Mouse (Mus musculus) heart, adult 18-20 months (tissue): ENCODE data around the gene Ddx3x. TPM values are rescaled to one million over a fixed set of nuclear protein-coding genes. Genes with fewer than 3 reads are reported as not detected.
"Not testable (repeated sequence)": the region's sequence is repeated elsewhere in the genome, so short reads cannot be mapped to it uniquely, and the experiment has no call there.

Experiments used
- DNase-seq, 2 experiments: peaks; one replicate each; pipeline ENCODE4 v3.0.0; 2021 to 2022; ENCODE audit warnings: mixed read lengths in 1 of 2
- total RNA-seq, 2 experiments: library from RNA; stranded (reverse); gene quantifications; 2 replicates each; pipeline ENCODE4 v1.2.3; 2021

The Ddx3x gene
- total RNA-seq, 2 experiments from 2014 or later: 95.5 to 185 TPM

DNA sequence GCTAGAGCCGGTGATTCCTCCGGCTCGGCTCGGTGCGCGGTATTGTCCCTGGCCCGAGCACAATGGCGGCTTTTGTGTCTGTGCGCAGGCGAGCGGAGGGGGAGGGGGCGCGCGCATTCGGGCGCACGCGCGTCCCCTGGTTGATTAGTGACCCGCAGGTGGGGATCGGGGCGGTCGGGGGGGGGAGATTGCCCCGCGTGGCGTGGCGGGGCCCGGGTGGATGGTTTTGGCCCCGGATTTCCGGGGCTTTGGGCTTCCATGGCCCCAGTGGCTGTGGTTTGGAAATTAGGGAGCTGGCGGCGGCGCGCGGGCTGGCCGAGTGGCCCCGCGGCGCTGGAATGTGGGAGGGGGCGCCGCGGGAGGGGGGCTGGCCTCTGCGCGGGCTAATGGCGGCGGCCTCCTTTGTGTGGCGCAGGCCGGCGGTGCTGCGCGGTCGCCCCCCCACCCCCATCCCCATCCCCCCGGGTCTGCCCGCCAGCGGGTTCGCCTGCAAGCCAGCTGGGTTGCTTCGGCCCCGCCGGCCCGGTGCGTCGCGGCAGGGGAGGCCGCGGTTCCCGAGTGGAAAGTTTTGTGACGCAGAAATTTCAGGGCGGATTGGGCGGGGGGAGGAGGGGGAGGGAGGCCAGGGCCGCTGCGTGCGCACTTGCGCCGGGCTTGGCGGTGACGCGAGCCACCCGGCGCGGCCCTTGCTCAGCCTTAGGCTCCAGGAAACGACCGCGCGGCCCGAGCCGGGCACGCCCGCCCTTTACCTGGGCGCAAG lies 739 bp downstream of the Ddx3x start:
- peak; percentile 69 to 81 for DNase-seq

- DNase-seq: no peak
These were observed 1.5 kb downstream of the Ddx3x start for GRCm38 (mm10) chrX:13282089-13282850.

GRCm38 (mm10) chrX:13285772-13286171 lies 5.0 kb downstream of the Ddx3x start:
- no peak for DNase-seq

DNA sequence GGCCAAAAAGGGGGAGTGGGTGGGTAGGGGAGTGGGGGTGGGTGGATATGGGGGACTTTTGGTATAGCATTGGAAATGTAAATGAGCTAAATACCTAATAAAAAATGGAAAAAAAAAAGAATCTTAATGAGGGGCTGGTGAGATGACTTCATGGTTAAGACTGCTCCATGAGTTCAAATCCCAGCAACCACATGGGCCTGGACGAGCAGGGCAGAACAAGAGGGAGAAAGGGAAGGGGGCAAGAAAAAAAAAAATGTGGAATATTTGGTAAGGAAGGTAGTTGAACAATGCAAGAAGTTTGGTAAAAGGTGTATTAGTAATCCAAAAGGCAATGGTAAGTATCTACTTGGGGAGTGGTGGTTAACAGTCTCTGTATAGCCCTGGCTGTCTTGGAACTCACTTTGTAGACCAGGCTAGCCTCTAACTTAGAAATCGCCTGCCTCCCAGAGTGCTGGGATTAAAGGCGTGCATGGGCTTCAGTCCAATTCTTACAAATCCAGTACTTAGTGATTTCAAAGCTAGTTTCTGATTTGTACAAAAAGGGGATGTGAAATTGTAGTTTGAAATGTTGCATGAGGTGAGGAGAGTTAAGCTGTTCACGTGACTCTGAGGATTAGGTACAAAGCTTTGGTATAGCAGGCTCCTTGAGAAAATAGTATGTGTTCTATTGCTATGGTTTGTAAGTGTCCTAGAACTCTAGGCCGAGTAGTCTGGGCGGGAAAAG lies 13.9 kb downstream of the Ddx3x start:
- DNase-seq: no peak

DNA sequence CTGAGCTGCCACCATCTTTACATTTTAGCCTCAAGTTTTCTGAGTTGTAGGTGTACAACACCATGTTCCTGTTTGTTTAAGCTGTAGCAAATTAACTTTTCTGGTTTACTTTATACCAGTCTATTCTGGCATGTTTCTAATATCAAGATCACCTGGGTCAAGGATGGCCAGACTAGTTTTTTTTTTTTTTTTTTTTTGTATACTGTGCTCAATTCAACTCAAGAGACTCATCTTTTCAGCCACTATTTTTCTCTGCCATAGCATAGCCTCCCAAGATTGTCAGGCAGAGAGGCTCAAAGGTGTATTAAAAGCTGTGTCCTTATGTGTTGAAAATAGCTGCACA lies 14.4 kb downstream of the Ddx3x start:
- DNase-seq: no peak

GRCm38 (mm10) chrX:13296241-13296640 lies 15.5 kb downstream of the Ddx3x start:
- not testable (repeated sequence) for DNase-seq

DNA sequence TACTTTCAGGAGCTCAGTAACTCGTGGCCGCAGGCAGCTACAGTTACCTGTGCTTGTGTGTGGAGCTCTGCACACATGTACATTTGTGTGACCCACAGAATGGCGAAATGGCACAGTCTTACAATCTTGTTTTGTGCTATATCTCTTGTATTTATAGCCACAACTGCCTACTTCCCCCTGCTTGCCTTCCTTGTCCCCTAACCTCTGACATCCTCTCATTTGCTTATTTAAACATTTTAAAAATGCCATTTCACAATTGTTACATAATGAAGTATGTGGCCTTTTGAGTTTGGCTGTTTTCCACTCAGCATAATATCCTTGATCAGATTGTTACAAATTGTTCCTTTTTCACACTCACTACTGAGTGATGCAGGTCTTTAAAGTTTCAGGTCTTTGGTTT lies 25.4 kb downstream of the Ddx3x start:
- DNase-seq: no peak

DNA sequence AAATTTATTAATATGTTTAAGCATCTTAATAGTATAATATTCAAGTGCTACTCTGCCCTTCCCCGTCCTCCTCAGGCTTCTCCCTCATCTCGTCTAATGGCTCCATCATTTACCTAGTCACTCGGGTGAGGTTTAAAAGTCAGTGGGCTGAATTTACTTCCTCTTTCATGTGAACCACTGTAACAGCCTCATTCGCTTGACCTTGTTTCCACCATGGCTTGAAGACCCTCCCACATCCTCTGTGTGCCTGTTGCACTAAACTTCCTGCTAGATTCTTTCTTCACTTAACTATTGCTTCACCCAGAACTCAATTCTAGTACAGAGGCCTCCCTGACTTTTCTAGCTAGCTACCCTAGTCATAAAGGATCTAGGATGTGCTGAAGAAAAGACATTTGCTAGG lies 30.6 kb downstream of the Ddx3x start:
- DNase-seq: peak in 1 of 2 experiments; percentile 6

- DNase-seq: no peak
These were observed 48.8 kb downstream of the Ddx3x start for GRCm38 (mm10) chrX:13329611-13330010.

Other genes with a start within 250 kb of the Ddx3x start
- 100 to 1,000 TPM; 152 to 163 TPM for gene Usp9x, start 209.5 kb upstream of the Ddx3x start, total RNA-seq
- under 1 TPM; 0.23 to 0.27 TPM for gene Nyx, start 185.1 kb downstream of the Ddx3x start, total RNA-seq